Mouse (Mus musculus) c-Kit-positive CD71-negative TER-119-negative erythroid progenitor cells, embryonic 14.5 days (primary cell): ENCODE data around the gene Vps50.
A peak's percentile ranks its signal among the peaks of the same experiment; 100 is the strongest.
"Not testable (repeated sequence)": the region's sequence is repeated elsewhere in the genome, so short reads cannot be mapped to it uniquely, and the experiment has no call there.

ENCODE experiments used
- DNase-seq: peaks from one replicate; pipeline ENCODE4 v3.0.0-alpha.2; 2013; ENCODE audit warnings: low read depth

The Vps50 gene

GRCm38 (mm10) chr6:3498162-3498848, at the start of gene Vps50, which contains the start of gene Hepacam2:
Gene Vps50 (plus strand): TSS chr6:3498382.
Gene Hepacam2 (minus strand): TSS chr6:3498298.
- peak; percentile 75 for DNase-seq

DNA sequence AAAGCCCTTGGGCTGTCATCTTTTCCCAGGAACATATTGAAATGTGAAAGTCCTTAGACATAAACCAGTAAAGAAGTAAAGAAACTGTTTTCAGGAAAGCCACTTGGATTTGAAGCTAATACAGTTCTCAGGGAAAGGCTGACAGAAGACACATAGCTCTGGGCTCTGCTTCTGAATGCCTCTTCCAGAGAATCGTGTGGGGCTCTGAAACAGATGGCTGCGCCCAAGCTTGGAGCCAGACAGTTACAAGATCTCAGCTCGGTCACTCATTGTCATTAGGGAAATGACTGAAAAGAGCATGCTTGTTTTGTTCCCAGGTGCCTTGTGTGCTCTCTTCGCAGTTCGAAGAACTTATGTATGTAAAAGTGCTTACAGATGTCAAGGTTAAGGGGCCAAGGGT, 43.8 kb upstream of the Vps50 start:
- no peak for DNase-seq

GRCm38 (mm10) chr6:3455944-3456536, 42.1 kb upstream of the Vps50 start:
- DNase-seq, result no peak

- DNase-seq, result no peak
Measured at GRCm38 (mm10) chr6:3463026-3463425, 35.2 kb upstream of the Vps50 start.

DNA sequence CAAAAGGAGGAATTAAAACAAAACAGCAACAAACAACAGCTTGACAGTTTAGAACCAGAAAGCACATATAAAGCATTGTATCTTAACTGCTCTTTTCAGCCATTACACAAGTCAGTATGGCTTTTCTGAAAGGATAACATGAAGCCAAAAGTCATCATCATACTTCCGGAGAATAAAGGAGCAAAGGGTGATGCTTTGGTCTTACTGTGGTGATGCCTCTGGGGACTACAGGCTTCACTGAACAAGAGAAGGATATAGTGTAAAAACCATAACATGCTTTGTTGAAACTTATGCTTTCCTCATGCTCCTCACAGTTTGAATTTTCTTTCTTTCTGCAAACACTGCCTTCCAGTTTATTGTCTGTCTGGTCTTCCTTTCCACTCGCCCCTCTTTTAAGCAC, 34.6 kb upstream of the Vps50 start:
- no peak for DNase-seq

GRCm38 (mm10) chr6:3468627-3469026, 29.6 kb upstream of the Vps50 start:
- DNase-seq, result no peak

DNA sequence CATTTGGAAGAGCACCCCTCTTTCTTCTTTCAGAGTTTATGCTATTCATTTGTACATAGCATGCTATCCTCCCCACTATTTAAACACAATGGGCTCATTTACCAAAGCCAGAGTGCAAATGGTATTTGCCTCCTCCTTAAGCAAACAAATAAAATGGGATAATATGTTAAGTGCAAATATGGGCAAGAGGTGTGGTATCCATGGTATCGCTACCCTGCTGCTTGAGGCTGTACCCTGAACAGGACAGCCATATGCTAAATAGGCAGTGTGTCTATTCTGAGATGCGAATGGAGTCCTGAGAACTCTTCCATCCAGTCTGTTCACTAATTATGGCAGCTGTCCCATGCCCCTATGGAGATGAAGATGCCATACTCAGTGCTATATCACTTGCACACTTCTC, 27.5 kb upstream of the Vps50 start:
- DNase-seq, result no peak

- no peak for DNase-seq
Measured at GRCm38 (mm10) chr6:3476299-3476698, 21.9 kb upstream of the Vps50 start.

GRCm38 (mm10) chr6:3479853-3480252, 18.3 kb upstream of the Vps50 start:
- DNase-seq, result no peak

- DNase-seq, result no peak
Measured at GRCm38 (mm10) chr6:3481705-3482104, 16.5 kb upstream of the Vps50 start.

GRCm38 (mm10) chr6:3485133-3485532, 13.0 kb upstream of the Vps50 start:
- DNase-seq, result no peak

DNA sequence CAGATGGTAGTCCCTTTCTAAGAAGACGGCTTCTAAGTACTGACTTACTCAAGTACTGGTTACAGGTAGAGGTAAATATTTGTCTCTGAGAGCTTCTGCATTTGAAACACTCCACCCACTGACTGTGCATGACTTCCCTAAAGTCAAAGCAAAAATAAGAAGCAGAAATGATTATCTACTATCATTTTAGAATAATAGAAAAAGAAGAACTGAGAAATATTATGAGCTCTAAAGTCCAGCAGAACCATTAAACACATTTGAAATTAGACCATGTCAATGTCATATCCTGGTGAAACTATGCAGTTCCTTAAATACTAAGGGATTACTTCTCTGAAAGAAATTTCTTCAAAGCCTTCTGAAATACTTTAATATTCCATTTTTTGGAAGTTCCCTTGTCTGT, 10.8 kb upstream of the Vps50 start:
- no peak for DNase-seq

DNA sequence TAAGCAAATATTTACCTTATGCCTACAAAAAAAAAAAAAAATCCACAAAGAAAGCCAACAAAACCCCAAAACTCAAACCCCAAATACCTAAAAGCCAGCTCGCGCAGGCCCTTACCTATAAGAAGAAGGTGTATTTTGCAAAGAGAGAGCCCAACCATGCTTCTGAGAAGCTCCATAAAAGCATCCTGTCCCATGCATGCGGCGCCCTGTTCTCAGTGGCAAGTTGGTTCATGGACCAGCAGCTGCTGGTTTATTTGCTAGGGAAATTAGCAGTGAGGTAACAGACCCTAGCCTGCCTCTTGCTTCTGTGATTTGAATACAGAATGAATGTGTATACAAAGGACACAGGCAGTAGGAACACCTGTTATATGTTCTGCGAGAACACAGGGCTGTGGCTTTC, 3.9 kb upstream of the Vps50 start:
- DNase-seq, result no peak

GRCm38 (mm10) chr6:3496210-3496609, 2.0 kb upstream of the Vps50 start:
- DNase-seq, result peak; percentile 40

GRCm38 (mm10) chr6:3500286-3500685, 2.1 kb downstream of the Vps50 start:
- DNase-seq, result no peak

GRCm38 (mm10) chr6:3505289-3505688, 7.1 kb downstream of the Vps50 start:
- no peak for DNase-seq

DNA sequence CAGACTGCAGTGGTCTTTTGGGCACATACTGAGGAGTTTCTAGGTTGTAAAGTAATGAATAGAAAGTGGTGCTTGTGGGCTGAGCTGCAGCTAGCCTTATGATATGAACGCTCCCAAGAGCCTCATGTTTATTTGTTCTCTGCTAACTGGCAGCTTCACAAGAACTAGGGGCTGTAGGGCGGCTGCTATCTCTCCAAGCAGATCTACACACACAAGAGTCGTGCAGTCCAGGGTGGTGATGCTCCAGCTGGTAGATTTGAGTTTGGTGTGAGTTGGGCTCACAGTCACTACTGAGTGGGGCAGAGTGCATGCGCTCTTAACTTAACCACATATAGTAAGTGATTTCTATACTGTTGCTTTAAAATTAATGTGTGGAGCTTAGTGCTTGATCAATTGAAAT, 8.9 kb downstream of the Vps50 start:
- no peak for DNase-seq

DNA sequence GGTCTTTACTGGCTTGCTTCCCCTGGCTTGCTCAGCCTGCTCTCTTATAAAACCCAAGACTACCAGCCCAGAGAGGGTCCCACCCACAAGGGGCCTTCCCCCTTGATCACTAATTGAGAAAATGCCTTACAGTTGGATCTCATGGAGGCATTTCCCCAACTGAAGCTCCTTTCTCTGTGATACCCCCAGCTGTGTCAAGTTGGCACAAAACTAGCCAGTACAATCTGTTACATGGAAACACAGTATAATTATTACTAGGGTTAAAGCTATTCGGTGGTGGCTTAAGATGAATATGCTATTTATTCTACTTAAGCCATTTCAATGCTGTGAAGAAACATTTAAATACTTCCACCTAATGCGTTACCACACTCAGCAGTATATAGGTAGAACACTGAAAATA, 10.0 kb downstream of the Vps50 start:
- DNase-seq, result not testable (repeated sequence)

DNA sequence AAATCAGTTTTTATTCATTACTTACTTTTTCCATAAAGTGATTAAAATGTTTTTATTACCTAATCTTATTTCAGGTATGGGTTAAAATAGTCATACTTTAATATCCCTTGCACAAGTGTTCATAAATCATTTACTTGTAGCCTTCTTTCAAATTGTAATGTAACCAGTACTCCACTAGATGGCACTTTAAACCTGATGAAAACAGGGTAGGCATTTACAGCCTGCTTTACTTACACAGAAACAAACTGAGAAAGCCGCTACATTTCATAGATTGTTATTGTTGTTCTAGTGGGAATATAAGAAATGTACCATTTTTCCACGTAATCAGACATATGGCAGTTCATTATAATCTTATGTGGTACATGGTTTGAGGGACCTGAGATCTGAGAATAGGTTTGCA, 11.6 kb downstream of the Vps50 start:
- peak; percentile 34 for DNase-seq

- DNase-seq, result no peak
Measured at GRCm38 (mm10) chr6:3511116-3511515, 12.9 kb downstream of the Vps50 start.

GRCm38 (mm10) chr6:3511612-3512011, 13.4 kb downstream of the Vps50 start:
- DNase-seq, result no peak

GRCm38 (mm10) chr6:3512611-3513010, 14.4 kb downstream of the Vps50 start:
- no peak for DNase-seq

GRCm38 (mm10) chr6:3528198-3528597, 30.0 kb downstream of the Vps50 start:
- DNase-seq, result no peak

- no peak for DNase-seq
Measured at GRCm38 (mm10) chr6:3531445-3531844, 33.3 kb downstream of the Vps50 start.
